Mouse (Mus musculus): ENCODE data around the gene Lrig2. TPM values are rescaled to one million over a fixed set of nuclear protein-coding genes. Genes with fewer than 3 reads are reported as not detected.

The Lrig2 gene
- polyA plus RNA-seq, 2 experiments from 2014 or later = 6.4 to 7.6 TPM

GRCm38 (mm10) chr3:104367912-104368311 is 143.8 kb downstream of the Lrig2 start:
- ATAC-seq = no peak

GRCm38 (mm10) chr3:104361814-104362213 is 149.9 kb downstream of the Lrig2 start:
- no peak for ATAC-seq

- no peak for ATAC-seq
Observed at GRCm38 (mm10) chr3:104360325-104360724, 151.4 kb downstream of the Lrig2 start.

- no peak for ATAC-seq
Observed at GRCm38 (mm10) chr3:104359225-104360135, 152.2 kb downstream of the Lrig2 start.

- no peak for ATAC-seq
Observed at GRCm38 (mm10) chr3:104358747-104359146, 153.0 kb downstream of the Lrig2 start.

GRCm38 (mm10) chr3:104356106-104356505 is 155.6 kb downstream of the Lrig2 start:
- ATAC-seq = no peak

- ATAC-seq = no peak
Observed at GRCm38 (mm10) chr3:104353884-104354283, 157.8 kb downstream of the Lrig2 start.

- ATAC-seq = no peak
Observed at GRCm38 (mm10) chr3:104352358-104353060, 159.2 kb downstream of the Lrig2 start.

- no peak for ATAC-seq
Observed at GRCm38 (mm10) chr3:104350253-104350945, 161.3 kb downstream of the Lrig2 start.

GRCm38 (mm10) chr3:104349847-104350228 is 161.9 kb downstream of the Lrig2 start:
- ATAC-seq = no peak

- no peak for ATAC-seq
Observed at GRCm38 (mm10) chr3:104349203-104349846, 162.4 kb downstream of the Lrig2 start.

Other genes with a start within 250 kb of the Lrig2 start
- 1 to 10 TPM; 6.0 to 6.6 TPM for gene Slc16a1, start 126.8 kb upstream of the Lrig2 start, polyA plus RNA-seq (2017; shearing (Covaris generic))